Mouse (Mus musculus) mouse trophoblast stem cell (cell line): ENCODE measurements around the gene Fcrl1.

ENCODE experiments used
- in situ Hi-C, 2 experiments: fragments of 300-500 bp; cut with MseI, MboI; formaldehyde crosslinking; loops; 2 replicates in 1 of 2; 3 replicates in 1 of 2; pipeline ENCODE4 v1.15.1; 2025

Fcrl1 gene

GRCm38 (mm10) chr3:87410605-87411004 lies 34.4 kb downstream of the Fcrl1 start:
- in situ Hi-C loops = loop anchor here (5.0 kb wide), 1 partner anchor 87 kb away; no protein-coding TSS in a partner anchor

DNA sequence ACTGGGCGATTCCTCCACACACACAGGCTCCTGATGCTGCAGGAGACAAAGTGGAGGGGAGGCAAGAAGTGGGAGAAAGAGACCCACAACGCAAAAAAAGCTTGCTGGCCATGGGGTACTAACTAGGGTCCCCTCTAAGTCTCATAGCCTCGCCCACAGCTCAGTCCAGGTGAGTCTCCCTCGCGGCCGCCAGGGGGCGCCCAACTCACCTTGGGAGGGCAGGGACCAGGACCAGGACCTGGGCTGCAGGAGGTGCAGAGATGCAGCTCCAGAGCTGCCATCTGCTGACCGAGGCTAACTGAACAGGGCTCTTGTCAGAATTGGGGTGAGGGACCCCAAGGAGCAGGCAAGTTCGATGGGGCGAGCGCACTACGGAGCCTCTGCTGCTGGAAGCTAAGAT lies 35.0 kb downstream of the Fcrl1 start:
- in situ Hi-C loops = loop anchor here (5.0 kb wide), 1 partner anchor 86 kb away; no protein-coding TSS in a partner anchor

DNA sequence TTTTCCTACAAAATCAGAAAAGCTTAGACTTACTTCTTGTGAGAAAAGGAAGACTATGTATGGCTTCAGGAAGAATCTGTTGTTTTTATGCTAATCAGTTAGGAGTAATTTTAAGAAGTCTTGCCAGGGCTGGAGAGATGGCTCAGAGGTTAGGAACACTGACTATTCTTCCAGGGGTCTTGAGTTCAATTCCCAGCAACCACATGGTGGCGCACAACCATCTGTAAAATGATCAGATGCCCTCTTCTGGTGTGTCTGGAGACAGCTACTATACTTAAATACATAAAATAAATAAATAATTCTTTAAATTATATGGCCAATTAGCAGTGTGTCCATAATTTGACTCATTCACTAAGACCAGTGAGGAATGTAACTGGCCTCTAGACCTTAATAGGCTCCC lies 44.5 kb downstream of the Fcrl1 start:
- in situ Hi-C loops = no loop called here

GRCm38 (mm10) chr3:87422386-87422910 lies 46.3 kb downstream of the Fcrl1 start:
- in situ Hi-C loops = no loop called here

GRCm38 (mm10) chr3:87435479-87435878 lies 59.3 kb downstream of the Fcrl1 start, which contains the start of gene Fcrl5:
Gene Fcrl5 (plus strand): TSS chr3:87435773.
- in situ Hi-C loops = no loop called here

DNA sequence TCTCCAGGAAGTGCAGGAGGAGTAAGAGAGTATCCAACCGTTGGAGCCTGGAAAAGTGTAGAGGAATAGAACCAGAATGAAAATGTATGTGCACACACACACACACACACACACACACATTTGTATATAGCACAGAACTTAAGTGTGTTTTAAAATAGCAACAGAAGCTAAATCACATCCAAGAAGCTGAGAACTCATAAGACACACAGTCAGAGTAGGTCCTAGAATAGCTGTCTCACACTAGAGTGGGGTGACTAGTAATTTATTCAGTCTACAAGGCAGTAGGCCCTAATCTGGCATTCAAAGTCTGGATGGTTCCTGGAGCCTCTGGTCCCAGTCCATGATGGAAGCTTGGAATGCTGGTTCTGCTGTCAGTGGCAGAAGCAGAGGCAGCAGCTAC lies 64.4 kb downstream of the Fcrl1 start:
- in situ Hi-C loops = no loop called here

DNA sequence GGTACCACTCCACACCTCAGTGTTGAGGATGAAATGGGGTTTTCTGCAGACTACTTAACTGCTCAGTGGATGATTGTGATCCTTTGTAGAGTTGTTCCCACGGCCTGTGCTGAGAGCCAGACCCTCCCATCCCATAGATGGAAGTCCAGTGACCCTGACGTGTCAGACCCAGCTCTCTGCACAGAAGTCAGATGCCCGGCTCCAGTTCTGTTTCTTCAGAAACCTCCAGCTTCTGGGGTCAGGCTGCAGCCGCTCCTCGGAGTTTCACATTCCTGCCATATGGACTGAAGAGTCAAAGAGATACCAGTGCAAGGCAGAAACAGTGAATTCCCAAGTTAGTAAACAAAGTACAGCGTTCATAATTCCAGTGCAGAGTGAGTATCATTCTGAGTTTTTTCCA lies 67.8 kb downstream of the Fcrl1 start:
- in situ Hi-C loops = no loop called here
